Mouse (Mus musculus) C2C12 (cell line): Measurements from ENCODE around the gene Lctl. TPM values are rescaled to one million over a fixed set of nuclear protein-coding genes. Genes with fewer than 3 reads are reported as not detected.

Source experiments
- H3K27me3 ChIP-seq: one replicate; pipeline ENCODE4 v1.6.1; 2011; ENCODE audit not compliant: control insufficient read depth, insufficient read depth, insufficient read length
- H3K36me3 ChIP-seq: one replicate; pipeline ENCODE4 v1.6.1; 2011; ENCODE audit not compliant: control insufficient read depth, insufficient read depth
- H3K4me3 ChIP-seq: one replicate; pipeline ENCODE4 v1.5.1; 2011; ENCODE audit warnings: mild to moderate bottlenecking, control low read depth; ENCODE audit not compliant: poor library complexity, insufficient read depth, severe bottlenecking
- H3K79me2 ChIP-seq: one replicate; pipeline ENCODE4 v1.6.1; 2011; ENCODE audit not compliant: control insufficient read depth, insufficient read depth
- H3K79me3 ChIP-seq: one replicate; pipeline ENCODE4 v1.6.1; 2011; ENCODE audit warnings: low read depth, control low read depth
- H3ac ChIP-seq: one replicate; pipeline ENCODE3; 2011; ENCODE audit warnings: low read depth; ENCODE audit not compliant: control insufficient read depth, insufficient read length
- CEBPB ChIP-seq: IDR thresholded peaks from one replicate; pipeline ENCODE4 v1.6.1; 2011; ENCODE audit warnings: low read depth, mild to moderate bottlenecking, control low read depth, moderate library complexity
- CTCF ChIP-seq: IDR thresholded peaks from one replicate; pipeline ENCODE4 v1.5.1; 2011; ENCODE audit not compliant: control insufficient read depth, insufficient read depth, insufficient read length
- FOSL1 ChIP-seq: IDR thresholded peaks from one replicate; pipeline ENCODE4 v1.8.0; 2011; ENCODE audit warnings: mild to moderate bottlenecking, low read length; ENCODE audit not compliant: poor library complexity, insufficient read depth, severe bottlenecking
- MAX ChIP-seq: IDR thresholded peaks from one replicate; pipeline ENCODE4 v1.6.1; 2011; ENCODE audit warnings: mild to moderate bottlenecking, control low read depth
- MYOD1 ChIP-seq: IDR thresholded peaks from one replicate; pipeline ENCODE4 v1.6.1; 2011; ENCODE audit warnings: low read depth; ENCODE audit not compliant: control insufficient read depth, insufficient read length
- MYOG ChIP-seq: IDR thresholded peaks from one replicate; pipeline ENCODE4 v1.6.1; 2011; ENCODE audit not compliant: control insufficient read depth, insufficient read length; ENCODE audit errors: extremely low read depth
- USF1 ChIP-seq: IDR thresholded peaks from one replicate; pipeline ENCODE4 v1.6.1; 2011; ENCODE audit warnings: low read depth, mild to moderate bottlenecking, control low read depth, moderate library complexity
- polyA plus RNA-seq: library from polyadenylated mRNA; unstranded; fragments of >200 nt; fragmentation: generic; extraction: Trizol; gene quantifications from one replicate; pipeline ENCODE4 v1.2.1, GENCODE M21; 2012; ENCODE audit warnings: missing spikeins

Gene Lctl
- polyA plus RNA-seq, 1 experiment = 0.04 TPM

DNA sequence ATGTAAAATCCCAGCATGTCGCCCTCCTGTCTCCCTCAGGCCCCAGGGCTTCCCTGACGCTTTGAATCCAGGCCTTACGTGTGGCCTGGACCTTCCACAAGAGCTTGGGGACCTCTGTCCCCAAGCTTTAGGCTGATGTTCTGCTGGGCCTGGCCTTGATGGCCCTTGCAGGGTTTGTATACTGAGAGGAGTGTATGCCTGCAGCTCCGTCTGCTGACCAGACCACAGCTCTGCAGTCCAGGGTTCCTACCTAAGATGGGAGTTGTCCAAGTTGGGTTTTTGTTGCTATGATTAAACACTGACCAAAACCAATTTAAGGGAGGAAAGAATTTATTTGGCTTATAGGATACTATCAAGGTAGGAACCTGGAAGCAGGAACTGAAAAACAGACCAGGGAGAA lies 18.7 kb upstream of the Lctl start:
- Histone ChIP-seq H3K79me3 (no peaks in the 10 kb centered on the region), H3K79me2 (no peaks in the 10 kb centered on the region), H3K4me3 (no peak overlapping the region), H3K36me3 (no peaks in the 10 kb centered on the region), H3K27me3 (no peaks in the 10 kb centered on the region), H3ac (no peak overlapping the region)
- no peak for TF ChIP-seq FOSL1
- TF ChIP-seq CTCF = peak; percentile 6
- TF ChIP-seq USF1 = no peak
- no peak for TF ChIP-seq MAX
- no peak for TF ChIP-seq MYOD1

DNA sequence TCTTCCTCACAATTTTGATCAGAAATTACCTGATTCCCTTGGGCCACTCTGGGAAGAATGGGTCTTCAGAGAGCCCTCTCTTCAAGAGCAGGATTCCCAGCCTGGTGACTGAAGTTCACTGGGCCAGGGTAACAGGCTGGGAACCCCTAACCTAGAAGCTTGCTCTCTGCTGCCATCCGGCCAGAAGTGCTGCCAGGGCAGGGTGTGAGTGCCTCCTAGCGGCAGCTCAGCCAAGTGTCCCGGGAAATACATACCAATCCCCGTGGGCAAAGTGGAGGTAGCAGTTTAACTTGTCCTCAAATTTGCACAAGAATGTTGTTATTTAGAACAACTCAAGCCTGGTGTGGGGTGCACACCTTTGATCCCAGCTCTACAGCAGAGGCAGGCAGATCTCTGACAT lies 16.5 kb upstream of the Lctl start:
- Histone ChIP-seq H3K36me3 (no peaks in the 10 kb centered on the region), H3ac (no peak overlapping the region), H3K4me3 (no peak overlapping the region), H3K79me2 (no peaks in the 10 kb centered on the region), H3K27me3 (no peaks in the 10 kb centered on the region), H3K79me3 (no peaks in the 10 kb centered on the region)
- no peak for TF ChIP-seq MAX
- TF ChIP-seq FOSL1 = no peak
- no peak for TF ChIP-seq MYOD1
- TF ChIP-seq MYOG = no peak
- peak; percentile 93 for TF ChIP-seq CTCF
- TF ChIP-seq CEBPB = no peak

DNA sequence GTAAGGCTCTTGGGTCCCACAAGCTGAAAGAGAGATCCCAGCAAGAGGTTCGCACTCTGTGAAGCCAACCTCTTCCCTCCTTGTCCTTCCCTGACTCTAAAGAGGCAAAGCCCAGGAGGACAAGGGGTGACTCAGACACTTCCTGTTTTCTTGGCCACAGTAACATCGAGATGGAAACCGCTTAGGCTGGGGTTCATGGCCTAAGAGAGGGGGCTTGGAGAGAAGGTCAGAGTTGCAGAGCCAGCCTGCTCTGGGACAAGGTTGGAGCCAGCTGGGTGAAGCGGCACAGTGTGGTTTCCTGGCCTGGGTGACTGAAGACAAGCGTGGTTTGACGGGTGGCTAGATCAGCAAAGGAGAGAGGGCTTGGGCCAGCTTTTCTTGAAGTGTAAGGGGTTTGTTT lies 11.6 kb upstream of the Lctl start:
- Histone ChIP-seq H3ac (no peak overlapping the region), H3K79me2 (no peaks in the 10 kb centered on the region), H3K27me3 (no peaks in the 10 kb centered on the region), H3K4me3 (no peak overlapping the region), H3K79me3 (no peaks in the 10 kb centered on the region), H3K36me3 (no peaks in the 10 kb centered on the region)
- TF ChIP-seq CTCF (no peak), MYOD1 (no peak), MYOG (no peak), CEBPB (no peak), FOSL1 (no peak), USF1 (no peak), MAX (no peak)

DNA sequence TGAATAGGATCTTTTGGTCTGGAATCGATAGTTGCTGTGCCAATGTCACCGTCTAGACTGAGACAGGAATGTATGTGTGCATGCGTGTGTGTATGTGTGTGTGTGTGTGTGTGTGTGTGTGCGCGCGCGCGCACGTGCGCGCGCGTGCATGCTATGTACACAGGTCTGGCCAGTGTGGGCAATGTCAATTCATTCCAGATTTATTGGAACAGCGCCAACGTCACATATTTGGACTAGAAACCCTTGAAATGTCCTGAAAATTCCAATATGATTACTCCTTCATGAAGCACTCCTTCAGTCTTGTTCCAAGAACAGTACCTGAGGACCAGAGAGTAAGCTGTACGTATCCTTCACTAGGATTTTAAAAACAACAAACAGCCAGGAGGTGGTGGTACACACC lies 6.4 kb upstream of the Lctl start:
- Histone ChIP-seq H3K79me2 (no peaks in the 10 kb centered on the region), H3K79me3 (no peaks in the 10 kb centered on the region), H3K4me3 (no peak overlapping the region), H3K27me3 (no peaks in the 10 kb centered on the region), H3ac (no peak overlapping the region), H3K36me3 (no peaks in the 10 kb centered on the region)
- TF ChIP-seq MYOG = no peak
- TF ChIP-seq CEBPB = no peak
- TF ChIP-seq CTCF = no peak
- no peak for TF ChIP-seq USF1
- no peak for TF ChIP-seq MAX

DNA sequence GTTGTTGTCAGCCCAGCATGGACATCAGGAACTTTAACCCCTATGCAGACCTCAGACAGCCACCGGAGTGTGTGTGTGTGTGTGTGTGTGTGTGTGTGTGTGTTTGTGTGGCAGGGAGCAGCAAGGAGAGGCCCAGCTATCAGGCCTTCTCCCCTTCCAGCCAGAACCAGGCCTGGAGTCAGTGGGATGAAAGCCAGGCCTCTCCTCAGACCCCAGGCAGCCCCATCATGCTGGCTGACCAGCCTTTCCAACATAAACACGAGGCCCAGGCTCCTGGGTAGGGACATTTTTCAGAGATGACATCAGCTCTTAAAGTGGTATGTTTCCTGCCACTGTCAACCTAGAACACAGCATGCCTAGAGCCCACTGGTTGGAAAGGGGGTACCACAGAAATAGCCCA lies 2.3 kb upstream of the Lctl start:
- H3K36me3 ChIP-seq = no peaks in the 10 kb centered on the region
- H3ac ChIP-seq = no peak overlapping the region
- no peaks in the 10 kb centered on the region for H3K27me3 ChIP-seq
- no peaks in the 10 kb centered on the region for H3K79me3 ChIP-seq
- TF ChIP-seq FOSL1 = no peak
- no peak for TF ChIP-seq MYOG
- no peak for TF ChIP-seq MAX
- no peak for TF ChIP-seq USF1
- no peak for TF ChIP-seq MYOD1
- TF ChIP-seq CTCF = no peak
- no peak for TF ChIP-seq CEBPB
- H3K4me3 ChIP-seq = no peak overlapping the region
- no peaks in the 10 kb centered on the region for H3K79me2 ChIP-seq

DNA sequence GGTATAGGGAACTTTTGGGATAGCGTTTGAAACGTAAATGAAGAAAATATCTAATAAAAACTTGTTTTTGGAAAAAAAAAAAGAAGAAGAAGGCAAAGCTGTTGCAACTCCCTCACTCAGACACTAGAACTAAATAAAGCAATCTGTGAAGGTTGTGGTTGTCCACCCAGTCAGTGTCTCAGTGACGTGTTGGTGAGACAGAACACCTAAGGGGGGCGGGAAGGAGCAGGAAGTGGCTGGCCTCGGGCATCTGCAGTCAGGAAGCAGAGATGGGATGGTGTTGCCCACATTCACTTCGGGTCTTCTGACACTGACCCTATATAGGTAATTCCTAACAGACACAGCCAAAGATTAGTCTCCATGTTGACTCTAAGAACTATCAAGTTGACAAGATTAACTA lies 1.2 kb upstream of the Lctl start:
- Histone ChIP-seq H3ac (no peak overlapping the region), H3K4me3 (no peak overlapping the region), H3K27me3 (no peaks in the 10 kb centered on the region), H3K79me3 (no peaks in the 10 kb centered on the region), H3K79me2 (no peaks in the 10 kb centered on the region), H3K36me3 (no peaks in the 10 kb centered on the region)
- no peak for TF ChIP-seq USF1
- no peak for TF ChIP-seq MYOD1
- TF ChIP-seq CEBPB = no peak
- no peak for TF ChIP-seq MYOG
- TF ChIP-seq CTCF = no peak
